Mouse (Mus musculus) forebrain, embryonic 15.5 days (tissue): ENCODE results near the gene Crip1. TPM values are rescaled to one million over a fixed set of nuclear protein-coding genes. Genes with fewer than 3 reads are reported as not detected.
A peak's percentile ranks its signal among the peaks of the same experiment; 100 is the strongest.

Source experiments
- ATAC-seq: fragments of 200-750 bp; cut with Nextera tagmentation; replicated peaks from 2 replicates; pipeline ENCODE4 v1.8.0; 2017; ENCODE audit warnings: mild to moderate bottlenecking, moderate TSS enrichment, moderate library complexity
- H3K27ac ChIP-seq: fragments of 300-500 bp; sonication (generic); replicated peaks from 2 replicates; pipeline ENCODE4 v1.5.1; 2015; ENCODE audit warnings: mild to moderate bottlenecking, inconsistent platforms
- H3K27me3 ChIP-seq: fragments of 300-500 bp; sonication (generic); 2 replicates; pipeline ENCODE4 v1.6.1; 2015; ENCODE audit warnings: inconsistent platforms
- H3K36me3 ChIP-seq: fragments of 300-500 bp; sonication (generic); 2 replicates; pipeline ENCODE4 v1.6.1; 2015; ENCODE audit warnings: mild to moderate bottlenecking, inconsistent platforms
- H3K4me1 ChIP-seq: fragments of 300-500 bp; sonication (generic); 2 replicates; pipeline ENCODE4 v1.6.1; 2015; ENCODE audit warnings: inconsistent platforms
- H3K4me2 ChIP-seq: fragments of 300-500 bp; sonication (generic); replicated peaks from 2 replicates; pipeline ENCODE4 v1.6.1; 2015; ENCODE audit warnings: mild to moderate bottlenecking, inconsistent platforms
- H3K4me3 ChIP-seq: fragments of 300-500 bp; sonication (generic); 2 replicates; pipeline ENCODE4 v1.5.1; 2015; ENCODE audit warnings: mild to moderate bottlenecking, inconsistent platforms
- H3K9ac ChIP-seq: fragments of 300-500 bp; sonication (generic); replicated peaks from 2 replicates; pipeline ENCODE4 v1.6.1; 2015; ENCODE audit warnings: mild to moderate bottlenecking, inconsistent platforms
- H3K9me3 ChIP-seq: fragments of 300-500 bp; sonication (generic); 2 replicates; pipeline ENCODE4 v1.6.1; 2016; ENCODE audit warnings: inconsistent platforms
- WGBS: fragments of 180-500 bp; shearing (Covaris S2); methylation state at CpG from one replicate; pipeline ENCODE4 v1.1.7; 2015; ENCODE audit warnings: mixed read lengths; 5-methylcytosine and 5-hydroxymethylcytosine counted together
- polyA plus RNA-seq: library from polyadenylated mRNA; unstranded; fragments of >200 nt; fragmentation: Nextera tagmentation; extraction: Ambion mirVana; gene quantifications from 2 replicates; pipeline ENCODE4 v1.2.1, GENCODE M21; 2015

The Crip1 gene
- polyA plus RNA-seq, 1 experiment from 2014 or later: 31.5 TPM

DNA sequence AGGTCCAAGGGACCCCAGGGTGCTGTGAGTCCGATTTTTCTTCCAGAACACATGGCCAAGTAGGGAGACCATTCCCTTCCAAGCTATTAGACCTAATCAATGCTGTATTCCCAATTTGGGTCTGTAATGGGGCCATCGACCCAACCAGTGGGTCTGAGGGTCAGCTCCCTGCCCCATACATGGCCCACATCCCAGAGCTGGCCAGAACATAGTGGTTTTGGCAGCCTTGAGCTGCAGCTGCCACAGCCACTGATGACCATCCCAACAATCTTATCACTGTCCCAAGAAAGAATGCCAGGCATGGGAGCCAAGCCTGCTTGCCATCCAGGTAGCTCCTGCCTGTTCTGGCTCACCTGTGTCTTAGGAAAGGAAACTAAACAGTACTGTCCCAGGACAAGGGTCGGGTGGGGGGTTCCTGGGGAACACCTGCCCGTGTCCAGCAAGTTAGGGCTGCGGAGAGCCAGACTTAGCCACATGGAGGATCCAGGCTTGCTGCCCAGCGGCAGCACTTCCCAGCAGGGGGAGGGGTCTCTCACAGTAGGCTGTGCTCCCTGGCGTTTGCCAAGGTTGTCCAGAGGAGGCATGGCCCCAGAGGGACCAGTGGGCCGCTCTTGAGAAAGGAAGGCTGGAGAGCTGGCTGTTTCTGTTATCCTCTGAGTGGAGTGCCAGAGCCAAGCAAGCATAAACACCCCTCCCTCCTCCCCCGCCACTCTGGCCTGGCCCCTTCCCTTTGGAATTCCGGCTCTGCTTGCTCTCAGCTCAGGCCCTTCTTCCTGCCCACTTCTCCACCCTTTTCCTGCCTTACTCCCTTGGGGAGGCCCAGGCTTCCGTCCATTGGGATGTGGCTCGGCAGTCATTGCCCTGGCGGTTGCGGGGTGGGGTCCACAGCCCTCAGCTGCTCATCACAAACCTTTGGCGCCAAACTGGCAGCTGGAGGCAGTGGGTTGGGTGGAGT is 3.8 kb upstream of the Crip1 start:
- Histone ChIP-seq H3K36me3 (peaks cover 23% of the 10 kb centered on the region), H3K9me3 (no peaks in the 10 kb centered on the region), H3K9ac (peak overlapping the region; percentile 51), H3K4me1 (peaks cover 51% of the 10 kb centered on the region), H3K4me3 (peak overlapping the region; percentile 70), H3K27ac (peak overlapping the region; percentile 89), H3K27me3 (no peaks in the 10 kb centered on the region), H3K4me2 (peak overlapping the region; percentile 62)
- ATAC-seq: no peak
- WGBS: 23% methylated on average over 15 of the region's 15 CpGs

DNA sequence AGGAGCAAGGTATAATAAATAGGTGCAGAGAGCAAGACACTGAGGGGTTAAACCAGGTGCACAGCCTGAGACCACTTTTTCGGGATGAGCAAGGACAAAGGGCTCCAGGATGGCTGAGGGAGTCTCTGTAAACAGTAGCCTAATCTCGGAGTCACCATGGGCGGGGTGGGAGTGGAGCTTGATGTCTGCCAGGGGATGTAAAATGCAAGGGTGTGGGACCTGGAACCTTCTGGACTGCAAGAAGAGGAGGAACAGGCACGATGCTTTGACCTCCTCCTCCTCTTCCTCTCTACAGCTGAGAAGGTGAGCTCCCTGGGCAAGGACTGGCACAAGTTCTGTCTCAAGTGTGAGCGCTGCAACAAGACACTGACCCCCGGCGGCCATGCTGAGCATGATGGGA is 3.0 kb upstream of the Crip1 start:
- H3K27ac ChIP-seq: no peak overlapping the region
- peak overlapping the region; percentile 70 for H3K4me3 ChIP-seq
- ATAC-seq: no peak
- H3K9ac ChIP-seq: peak overlapping the region; percentile 51
- H3K4me1 ChIP-seq: peaks cover 51% of the 10 kb centered on the region
- H3K9me3 ChIP-seq: no peaks in the 10 kb centered on the region
- H3K4me2 ChIP-seq: peak overlapping the region; percentile 62
- H3K36me3 ChIP-seq: peaks cover 18% of the 10 kb centered on the region
- 64% methylated on average over 7 of the region's 7 CpGs for WGBS
- H3K27me3 ChIP-seq: no peaks in the 10 kb centered on the region

DNA sequence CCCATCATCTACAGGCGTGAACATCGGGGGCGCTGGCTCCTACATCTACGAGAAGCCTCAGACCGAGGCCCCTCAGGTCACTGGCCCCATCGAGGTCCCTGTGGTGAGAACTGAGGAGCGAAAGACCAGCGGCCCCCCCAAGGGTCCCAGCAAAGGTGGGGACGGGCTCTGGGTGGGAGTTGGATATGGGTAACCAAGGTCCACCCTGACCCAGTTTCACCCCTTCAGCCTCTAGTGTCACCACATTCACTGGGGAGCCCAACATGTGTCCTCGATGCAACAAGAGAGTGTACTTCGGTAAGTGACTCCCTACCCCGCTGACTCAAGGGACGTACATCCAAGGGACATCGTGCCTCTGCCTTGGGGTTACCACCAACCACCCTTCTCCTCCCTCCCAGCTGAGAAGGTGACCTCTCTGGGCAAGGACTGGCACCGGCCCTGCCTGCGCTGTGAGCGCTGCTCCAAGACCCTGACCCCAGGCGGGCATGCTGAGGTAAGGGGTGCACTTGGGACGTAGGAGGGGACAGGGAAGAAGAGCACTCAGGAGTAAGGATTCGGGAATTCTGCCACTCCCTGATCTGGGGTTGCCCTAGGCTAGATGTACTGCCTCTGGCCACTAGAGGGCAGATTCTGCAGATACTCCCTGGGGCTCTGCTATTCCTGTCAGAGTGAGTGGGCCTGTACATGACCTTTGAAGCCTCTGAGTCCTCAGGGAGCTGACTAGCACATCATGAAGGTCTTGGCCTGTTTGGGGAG is 1.9 kb upstream of the Crip1 start:
- H3K4me3 ChIP-seq: no peak overlapping the region
- no peak for ATAC-seq

DNA sequence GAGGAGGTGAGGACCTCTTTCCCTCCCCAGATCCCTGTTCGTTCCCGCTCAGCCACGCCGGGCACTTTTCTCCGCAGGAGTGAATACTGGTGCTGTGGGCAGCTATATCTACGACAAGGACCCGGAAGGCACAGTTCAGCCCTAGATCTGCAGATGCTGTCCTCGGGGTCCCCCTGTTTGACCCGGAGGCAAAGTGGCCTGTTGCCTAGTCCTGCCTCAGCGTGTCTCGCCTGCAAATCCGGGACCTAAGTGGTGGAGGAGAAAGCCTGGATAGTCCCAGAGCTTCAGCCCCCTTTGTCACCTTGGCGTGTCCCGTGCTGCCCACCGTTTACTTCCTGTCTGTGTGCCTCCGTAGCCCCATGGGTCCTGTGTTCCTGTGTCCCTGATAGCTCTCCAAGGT is 1.2 kb upstream of the Crip1 start:
- Histone ChIP-seq H3K9ac (no peak overlapping the region), H3K4me1 (peaks cover 37% of the 10 kb centered on the region), H3K9me3 (no peaks in the 10 kb centered on the region), H3K27me3 (no peaks in the 10 kb centered on the region), H3K4me3 (no peak overlapping the region), H3K36me3 (peaks cover 18% of the 10 kb centered on the region), H3K4me2 (no peak overlapping the region), H3K27ac (no peak overlapping the region)
- 94% methylated on average over 16 of the region's 16 CpGs for WGBS
- ATAC-seq: no peak

More for the DNA sequence above, 1.9 kb upstream of the Crip1 start:
- Histone ChIP-seq H3K9ac (no peak overlapping the region), H3K4me1 (peaks cover 44% of the 10 kb centered on the region), H3K9me3 (no peaks in the 10 kb centered on the region), H3K27me3 (no peaks in the 10 kb centered on the region), H3K4me2 (no peak overlapping the region), H3K27ac (no peak overlapping the region), H3K36me3 (peaks cover 18% of the 10 kb centered on the region)
- WGBS: 83% methylated on average over 20 of the region's 20 CpGs

DNA sequence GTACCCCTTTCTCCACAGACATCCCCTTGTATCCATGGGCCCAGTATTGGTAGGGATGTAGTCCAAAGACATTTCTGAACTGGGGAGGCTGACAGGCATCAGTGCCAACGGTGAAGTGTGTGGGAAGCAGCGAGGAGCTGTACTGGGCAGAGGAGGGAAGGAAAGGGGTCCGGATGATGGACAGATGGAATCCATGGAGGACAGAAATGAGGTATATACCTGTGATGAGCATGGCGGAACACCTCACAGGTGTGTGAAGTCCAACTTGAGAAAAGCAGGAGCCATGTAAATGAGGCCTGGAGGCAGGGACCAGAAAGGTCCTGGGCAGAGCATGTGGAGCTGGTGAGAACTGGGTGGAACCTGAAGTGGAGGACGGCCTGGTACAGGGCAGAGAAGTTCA is 525 bp upstream of the Crip1 start:
- Histone ChIP-seq H3K4me2 (no peak overlapping the region), H3K9ac (no peak overlapping the region), H3K27me3 (0 out of 2 replicates have a peak, but pooled peaks cover 3% of the 10 kb centered on the region), H3K9me3 (no peaks in the 10 kb centered on the region), H3K27ac (no peak overlapping the region), H3K36me3 (peaks cover 18% of the 10 kb centered on the region), H3K4me3 (no peak overlapping the region), H3K4me1 (peaks cover 36% of the 10 kb centered on the region)
- no peak for ATAC-seq
- WGBS: 89% methylated on average over 5 of the region's 5 CpGs

DNA sequence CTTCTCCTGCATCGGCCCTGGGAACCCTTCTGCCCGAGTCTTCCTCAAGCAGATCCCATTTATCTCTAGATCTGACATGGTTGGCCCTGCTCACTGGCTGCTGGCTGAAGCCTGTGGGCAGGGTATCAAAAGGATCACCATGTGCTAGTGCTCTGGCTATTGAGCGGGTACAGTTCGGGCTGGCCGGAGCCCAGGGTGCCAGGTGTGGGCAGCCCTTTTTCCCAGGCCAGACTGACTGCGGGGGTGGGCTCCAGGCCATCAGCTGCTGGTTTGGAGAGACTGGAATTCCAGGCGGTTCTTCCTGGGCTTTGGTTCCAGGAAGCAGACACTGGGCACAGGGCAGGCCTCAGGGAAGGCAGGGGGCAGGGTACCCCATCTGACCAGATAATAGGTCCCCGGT is 1.4 kb downstream of the Crip1 start:
- Histone ChIP-seq H3K36me3 (peaks cover 18% of the 10 kb centered on the region), H3K4me2 (no peak overlapping the region), H3K4me1 (peaks cover 28% of the 10 kb centered on the region), H3K27ac (no peak overlapping the region), H3K9ac (no peak overlapping the region), H3K9me3 (no peaks in the 10 kb centered on the region), H3K27me3 (peaks cover 5% of the 10 kb centered on the region; the same call in 1 of the 2 replicates), H3K4me3 (no peak overlapping the region)
- ATAC-seq: no peak
- WGBS: 89% methylated on average over 8 of the region's 8 CpGs

DNA sequence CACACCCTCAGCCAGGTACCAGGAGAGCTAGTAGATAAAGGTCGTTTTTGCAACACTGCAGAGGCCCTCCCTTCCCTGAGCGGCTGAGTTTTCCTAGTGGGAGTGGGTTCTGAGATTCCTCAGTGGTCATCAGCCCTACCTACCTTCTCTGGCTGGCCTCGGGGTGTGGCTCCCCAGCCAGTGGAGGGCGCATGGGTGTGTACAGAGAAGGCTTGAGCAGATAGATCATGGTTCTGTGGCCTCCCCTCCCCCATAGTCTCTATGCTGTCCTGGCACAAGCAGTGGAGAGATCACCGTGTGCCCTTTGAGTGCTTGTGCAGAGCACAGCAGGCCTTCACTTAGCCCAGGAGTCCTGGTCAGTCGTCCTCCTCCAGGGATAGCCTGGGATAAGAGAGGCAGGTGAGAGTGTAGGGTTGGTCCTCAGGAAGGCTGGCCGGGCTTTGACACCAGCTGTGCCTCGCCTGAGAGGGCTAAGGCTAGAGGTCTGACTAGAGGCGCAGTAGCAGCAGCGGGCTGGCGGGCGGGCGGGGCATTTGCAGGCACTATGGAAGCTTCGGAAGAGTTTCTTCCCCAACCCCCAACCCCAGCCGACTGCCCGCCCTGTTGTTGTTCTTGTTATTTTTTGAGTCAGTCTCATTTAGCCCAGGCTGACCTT is 2.4 kb downstream of the Crip1 start:
- Histone ChIP-seq H3K36me3 (peaks cover 16% of the 10 kb centered on the region), H3K4me1 (peaks cover 18% of the 10 kb centered on the region), H3K4me3 (no peak overlapping the region), H3K4me2 (no peak overlapping the region), H3K27ac (no peak overlapping the region), H3K9ac (no peak overlapping the region), H3K27me3 (peaks cover 5% of the 10 kb centered on the region; the same call in 1 of the 2 replicates), H3K9me3 (no peaks in the 10 kb centered on the region)
- ATAC-seq: no peak
- 37% methylated on average over 16 of the region's 16 CpGs for WGBS

DNA sequence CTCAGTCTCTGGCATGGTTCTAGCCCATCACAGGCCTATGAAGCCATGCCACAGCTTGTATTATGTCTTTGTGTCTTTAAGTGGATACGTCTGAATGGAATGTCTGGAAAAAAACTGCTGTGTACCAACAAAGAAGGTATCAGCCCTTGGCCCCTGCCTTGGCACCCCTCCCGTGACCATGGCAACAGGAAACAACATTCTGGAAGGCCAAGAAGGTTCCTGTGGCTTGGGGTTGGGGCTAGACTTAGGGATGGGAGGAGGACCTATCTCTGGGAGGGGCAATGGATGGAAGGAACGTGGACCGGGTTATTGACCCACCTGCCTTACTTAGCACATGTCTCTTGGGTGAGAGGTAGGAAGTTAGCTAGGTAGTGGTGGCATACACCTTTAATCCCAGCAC is 3.2 kb downstream of the Crip1 start:
- peaks cover 16% of the 10 kb centered on the region for H3K4me1 ChIP-seq
- H3K4me3 ChIP-seq: no peak overlapping the region
- H3K36me3 ChIP-seq: peaks cover 10% of the 10 kb centered on the region; the same call in 1 of the 2 replicates
- H3K9ac ChIP-seq: no peak overlapping the region
- peaks cover 5% of the 10 kb centered on the region; the same call in 1 of the 2 replicates for H3K27me3 ChIP-seq
- H3K4me2 ChIP-seq: no peak overlapping the region
- H3K9me3 ChIP-seq: no peaks in the 10 kb centered on the region
- WGBS: 48% methylated on average over 4 of the region's 4 CpGs
- H3K27ac ChIP-seq: no peak overlapping the region
- ATAC-seq: no peak

DNA sequence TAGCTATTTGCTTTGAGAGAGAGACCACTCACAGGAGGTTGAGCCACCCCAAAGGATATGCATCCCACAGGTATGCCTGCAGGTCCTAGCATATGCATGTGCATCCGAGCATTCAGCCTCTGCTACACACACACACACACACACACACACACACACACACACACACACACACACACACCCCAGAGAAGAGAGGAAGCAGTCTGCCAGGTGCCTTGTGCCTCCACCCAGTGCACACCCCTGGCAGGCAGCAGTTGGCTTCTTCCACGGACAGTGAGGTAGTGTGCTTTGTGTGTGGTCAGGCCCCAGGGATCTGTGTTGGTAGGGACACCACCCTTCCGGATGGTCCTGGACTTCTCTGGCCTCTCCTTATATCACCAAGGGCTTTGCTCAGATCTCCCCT is 3.8 kb downstream of the Crip1 start:
- H3K9me3 ChIP-seq: no peaks in the 10 kb centered on the region
- peaks cover 4% of the 10 kb centered on the region; the same call in 1 of the 2 replicates for H3K36me3 ChIP-seq
- peaks cover 18% of the 10 kb centered on the region for H3K4me1 ChIP-seq
- no peak overlapping the region for H3K4me3 ChIP-seq
- no peak overlapping the region for H3K9ac ChIP-seq
- H3K27me3 ChIP-seq: peaks cover 5% of the 10 kb centered on the region; the same call in 1 of the 2 replicates
- no peak for ATAC-seq
- WGBS: 80% methylated on average over 3 of the region's 3 CpGs
- H3K27ac ChIP-seq: no peak overlapping the region
- H3K4me2 ChIP-seq: no peak overlapping the region

DNA sequence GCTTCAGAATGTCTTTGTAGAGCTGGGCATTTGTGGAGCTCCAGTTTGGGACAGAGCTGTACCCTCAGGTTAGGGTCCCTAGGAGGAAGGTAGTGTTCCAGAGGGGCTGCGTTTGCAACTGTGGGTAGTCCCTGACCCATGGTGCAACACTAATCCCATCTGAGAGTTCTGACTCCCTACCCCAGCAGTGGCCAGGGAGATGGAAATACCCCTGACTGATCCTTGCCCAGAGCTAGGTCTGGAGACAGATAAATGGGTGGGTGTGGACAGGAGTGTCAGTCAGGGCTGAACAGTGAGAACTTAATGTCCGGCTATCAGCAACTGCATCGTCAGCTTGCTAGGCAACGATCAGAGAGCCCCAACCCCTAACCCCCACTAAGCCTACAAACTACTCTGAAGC is 4.5 kb downstream of the Crip1 start:
- 91% methylated on average over 4 of the region's 4 CpGs for WGBS
- no peak for ATAC-seq
- Histone ChIP-seq H3K36me3 (no peaks in the 10 kb centered on the region), H3K9ac (no peak overlapping the region), H3K27ac (no peak overlapping the region), H3K4me3 (no peak overlapping the region), H3K27me3 (peaks cover 5% of the 10 kb centered on the region; the same call in 1 of the 2 replicates), H3K9me3 (no peaks in the 10 kb centered on the region), H3K4me2 (no peak overlapping the region), H3K4me1 (peaks cover 25% of the 10 kb centered on the region)

DNA sequence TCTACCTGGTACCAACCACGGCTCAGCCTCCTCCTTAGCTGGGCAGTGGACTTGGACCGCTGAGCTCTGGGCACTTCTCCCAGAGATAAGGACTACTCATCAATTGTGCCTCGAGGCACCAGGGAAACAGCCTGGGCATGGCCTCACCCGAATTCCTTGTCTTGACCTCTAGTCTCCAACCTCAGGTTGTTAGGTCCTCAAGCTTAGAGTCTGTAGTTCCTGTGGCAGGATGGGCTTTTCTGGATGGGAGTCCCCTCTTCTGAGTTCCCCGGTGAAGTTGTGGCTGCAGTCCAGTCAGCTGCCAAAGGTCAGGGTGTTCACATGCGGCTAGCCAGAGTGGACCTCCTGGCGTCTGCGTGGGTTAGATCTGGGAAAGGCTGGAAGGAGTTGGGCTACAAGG is 4.9 kb downstream of the Crip1 start:
- no peak for ATAC-seq
- no peaks in the 10 kb centered on the region for H3K9me3 ChIP-seq
- no peak overlapping the region for H3K27ac ChIP-seq
- H3K4me2 ChIP-seq: 0 out of 2 replicates have a peak overlapping the region, but pooled peaks have one; percentile 78
- 85% methylated on average over 8 of the region's 8 CpGs for WGBS
- H3K4me1 ChIP-seq: peaks cover 26% of the 10 kb centered on the region
- peaks cover 5% of the 10 kb centered on the region; the same call in 1 of the 2 replicates for H3K27me3 ChIP-seq
- H3K4me3 ChIP-seq: no peak overlapping the region
- H3K36me3 ChIP-seq: no peaks in the 10 kb centered on the region
- H3K9ac ChIP-seq: no peak overlapping the region
